Mouse (Mus musculus) kidney, postnatal 25 days (tissue): Measurements from ENCODE around the gene Rnasel.
"Not testable (repeated sequence)": the region's sequence is repeated elsewhere in the genome, so short reads cannot be mapped to it uniquely, and the experiment has no call there.

Source experiments
- DNase-seq, 2 experiments: peaks; one replicate each; pipeline ENCODE4 v3.0.0; 2021; ENCODE audit warnings: mixed read lengths in 2 of 2

Gene Rnasel

GRCm38 (mm10) chr1:153737101-153738085 lies 11.8 kb upstream of the Rnasel start:
- no peak for DNase-seq

GRCm38 (mm10) chr1:153739437-153740015 lies 9.7 kb upstream of the Rnasel start:
- DNase-seq = no peak

DNA sequence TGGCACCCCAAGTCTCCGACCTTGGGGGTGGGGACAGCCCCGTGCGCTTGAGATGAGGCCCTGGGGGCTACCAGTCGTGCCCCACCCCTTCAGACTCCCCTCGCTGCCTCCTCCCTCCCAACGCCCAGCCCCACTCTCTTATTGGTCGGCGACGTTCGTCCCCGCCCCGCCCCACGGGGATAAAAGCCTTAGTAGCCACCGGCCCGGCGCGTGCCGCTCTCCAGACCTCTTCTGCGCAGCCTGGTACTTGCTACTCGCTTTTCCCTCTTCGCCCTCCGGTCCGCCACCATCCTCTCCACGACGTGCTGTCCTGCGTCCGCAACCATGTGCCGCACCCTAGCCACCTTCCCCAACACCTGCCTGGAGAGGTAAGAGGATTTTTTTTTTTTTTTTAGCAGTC lies 9.1 kb upstream of the Rnasel start, which contains the start of gene Rgs16:
Gene Rgs16, plus strand, starts transcription at position 205 of the 400 bp plus-strand sequence.
- peak; percentile 81 to 88 for DNase-seq

GRCm38 (mm10) chr1:153740775-153741400 lies 8.3 kb upstream of the Rnasel start:
- DNase-seq = no peak

GRCm38 (mm10) chr1:153741551-153742316 lies 7.5 kb upstream of the Rnasel start:
- no peak for DNase-seq

DNA sequence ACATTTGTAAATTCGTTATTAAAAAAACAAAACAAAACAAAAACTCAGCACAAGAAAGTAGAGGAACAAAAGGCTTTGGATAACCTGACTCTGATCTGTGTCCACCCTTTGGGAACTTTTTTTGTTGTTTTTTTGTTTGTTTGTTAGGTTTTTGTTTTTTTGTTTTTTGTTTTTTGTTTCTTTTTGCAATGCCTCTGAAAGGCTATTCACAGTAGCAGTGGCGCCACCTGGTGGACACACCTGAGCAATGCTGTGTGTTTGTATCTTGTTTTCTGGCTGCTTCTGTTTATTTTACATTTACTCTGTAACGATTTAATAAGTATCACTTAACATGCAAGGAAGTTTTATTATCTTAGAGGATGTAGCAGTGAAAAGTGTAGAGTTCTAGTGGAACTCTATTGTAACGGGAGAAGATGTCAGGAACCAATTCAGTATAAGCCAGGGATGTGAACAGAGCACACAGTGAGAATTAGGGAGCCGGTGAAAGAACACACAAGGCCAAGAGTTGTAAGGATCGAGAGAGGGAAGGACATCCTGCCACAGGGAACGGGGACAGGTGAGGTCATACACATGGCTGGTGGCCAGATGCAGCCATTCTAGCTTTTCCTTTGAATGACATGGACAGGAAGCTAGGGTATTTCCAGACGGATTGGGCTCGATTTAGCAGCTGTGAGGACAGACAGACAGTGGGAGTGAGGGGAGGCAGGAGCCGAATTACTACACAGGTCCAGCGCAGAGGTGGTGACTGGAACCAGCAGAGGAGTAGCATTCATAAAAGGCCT lies 6.7 kb upstream of the Rnasel start:
- DNase-seq = peak; percentile 79 to 90

DNA sequence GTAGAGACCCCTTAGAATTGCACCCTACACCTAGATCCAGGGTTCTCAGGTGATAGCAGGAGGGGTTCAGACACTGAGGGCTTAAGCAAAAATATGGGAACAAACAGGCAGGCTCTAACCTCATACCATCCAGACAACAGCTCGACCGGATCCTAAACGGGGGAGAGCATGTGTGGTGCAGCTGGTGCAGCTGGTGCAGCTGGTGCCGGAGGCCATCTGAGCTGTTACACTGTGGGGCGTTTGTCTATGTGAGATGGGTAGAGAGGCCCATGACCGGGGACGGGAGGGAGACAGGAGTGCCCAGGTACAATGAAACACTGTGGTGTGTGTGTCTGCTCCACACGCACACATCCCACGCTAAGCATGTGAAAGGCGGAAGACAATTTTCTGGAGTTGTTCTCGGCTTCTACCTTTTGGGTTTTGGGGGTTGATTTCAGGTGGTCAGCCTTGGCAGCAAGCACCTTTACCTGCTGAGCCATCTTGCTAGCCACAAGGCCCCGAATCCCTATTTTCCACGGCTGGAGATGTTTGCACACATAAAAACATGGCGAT lies 3.0 kb upstream of the Rnasel start:
- DNase-seq = peak in 1 of 2 experiments; percentile 23

GRCm38 (mm10) chr1:153746728-153747127 lies 2.5 kb upstream of the Rnasel start:
- peak; percentile 65 to 79 for DNase-seq

GRCm38 (mm10) chr1:153747861-153748530 lies 1.2 kb upstream of the Rnasel start:
- DNase-seq = peak in 1 of 2 experiments; percentile 30

DNA sequence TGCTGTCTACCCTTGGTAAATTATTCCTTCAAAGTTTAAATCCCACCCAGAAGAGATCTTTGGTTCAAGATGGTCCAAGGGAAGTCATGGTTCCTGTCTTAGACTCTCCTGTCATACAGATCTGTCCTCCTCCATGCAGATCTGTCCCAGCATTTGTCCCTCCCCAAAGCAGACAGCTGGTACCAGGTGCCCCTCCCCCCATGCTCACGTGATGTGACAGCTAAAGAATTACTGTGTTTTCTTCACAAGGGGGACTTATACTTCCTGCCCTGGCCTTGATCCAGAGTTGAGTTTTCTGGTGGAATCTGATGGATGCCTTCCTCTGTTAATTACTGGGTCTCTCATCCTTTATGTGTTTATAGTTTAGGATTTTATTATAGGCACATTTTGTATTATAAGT lies 677 bp upstream of the Rnasel start:
- DNase-seq = peak; percentile 77 to 79

DNA sequence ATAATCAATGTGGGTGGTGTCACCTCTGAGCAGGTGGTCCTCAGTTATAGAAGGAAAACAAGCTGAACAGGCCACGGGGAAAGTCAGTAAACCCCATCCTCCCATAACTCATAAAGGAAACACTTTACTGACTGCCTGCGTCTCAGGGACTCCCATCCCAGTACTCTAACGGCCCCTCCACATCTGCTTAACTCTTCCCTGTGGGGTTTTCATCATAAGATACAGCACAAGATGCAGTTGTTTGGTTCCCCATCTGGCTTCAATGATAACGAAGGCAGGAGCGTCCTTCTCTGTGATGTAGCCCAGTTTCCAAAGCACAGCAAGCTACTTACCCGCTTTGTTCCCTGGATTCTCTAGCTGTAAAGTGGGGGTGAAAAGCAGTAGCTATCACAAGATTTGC lies 828 bp downstream of the Rnasel start:
- DNase-seq = no peak

DNA sequence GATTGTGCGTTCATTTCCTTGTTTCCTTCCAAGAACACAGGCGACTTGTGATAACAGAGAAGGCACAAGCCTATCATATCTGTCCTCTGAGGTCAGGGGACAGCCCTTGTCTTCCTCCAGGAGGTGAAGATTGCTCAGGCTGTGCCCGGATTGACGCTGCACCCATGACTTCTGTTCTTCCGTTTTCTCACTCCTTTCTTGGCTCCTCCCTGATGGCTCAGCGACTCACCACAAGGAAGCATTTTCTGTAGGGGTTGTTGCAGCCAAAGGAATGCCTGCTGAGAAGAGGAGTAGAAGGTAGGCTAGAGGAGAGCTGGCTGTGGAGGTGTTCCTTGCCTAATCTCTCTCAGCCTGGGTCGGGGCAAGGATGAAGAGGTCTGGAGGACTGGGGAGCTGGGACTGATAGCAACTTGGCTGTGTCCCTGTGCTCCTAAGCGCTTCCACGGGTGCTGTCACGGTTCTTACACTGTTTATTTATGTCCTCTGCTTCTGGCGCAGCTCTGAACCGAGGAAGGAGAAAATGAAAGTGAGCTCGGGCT lies 2.6 kb downstream of the Rnasel start:
- peak; percentile 25 to 49 for DNase-seq

DNA sequence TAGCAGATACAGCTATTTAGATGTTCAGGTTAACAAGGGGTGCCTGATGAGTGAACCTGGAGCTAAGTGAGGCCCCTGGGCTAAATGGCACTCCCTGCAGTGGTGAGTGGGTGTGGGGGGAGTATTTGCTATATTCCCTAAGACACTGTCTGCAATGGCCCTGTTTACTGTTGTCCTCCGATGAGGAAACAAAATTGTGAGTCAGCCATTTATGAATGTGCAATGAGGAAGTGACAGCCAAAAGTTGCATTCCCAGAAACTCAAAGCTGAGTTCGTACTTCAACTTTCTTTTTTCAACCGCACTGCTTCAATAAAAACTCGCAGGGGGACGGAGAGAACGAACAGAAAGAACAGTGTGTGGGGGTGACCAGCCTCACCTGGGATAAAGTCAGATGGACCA lies 3.3 kb downstream of the Rnasel start:
- DNase-seq = peak in 1 of 2 experiments; percentile 29

DNA sequence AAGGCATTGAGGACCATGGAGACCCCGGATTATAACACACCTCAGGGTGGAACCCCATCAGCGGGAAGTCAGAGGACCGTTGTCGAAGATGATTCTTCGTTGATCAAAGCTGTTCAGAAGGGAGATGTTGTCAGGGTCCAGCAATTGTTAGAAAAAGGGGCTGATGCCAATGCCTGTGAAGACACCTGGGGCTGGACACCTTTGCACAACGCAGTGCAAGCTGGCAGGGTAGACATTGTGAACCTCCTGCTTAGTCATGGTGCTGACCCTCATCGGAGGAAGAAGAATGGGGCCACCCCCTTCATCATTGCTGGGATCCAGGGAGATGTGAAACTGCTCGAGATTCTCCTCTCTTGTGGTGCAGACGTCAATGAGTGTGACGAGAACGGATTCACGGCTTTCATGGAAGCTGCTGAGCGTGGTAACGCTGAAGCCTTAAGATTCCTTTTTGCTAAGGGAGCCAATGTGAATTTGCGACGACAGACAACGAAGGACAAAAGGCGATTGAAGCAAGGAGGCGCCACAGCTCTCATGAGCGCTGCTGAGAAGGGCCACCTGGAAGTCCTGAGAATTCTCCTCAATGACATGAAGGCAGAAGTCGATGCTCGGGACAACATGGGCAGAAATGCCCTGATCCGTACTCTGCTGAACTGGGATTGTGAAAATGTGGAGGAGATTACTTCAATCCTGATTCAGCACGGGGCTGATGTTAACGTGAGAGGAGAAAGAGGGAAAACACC lies 4.7 kb downstream of the Rnasel start:
- peak in 1 of 2 experiments; percentile 31 for DNase-seq

DNA sequence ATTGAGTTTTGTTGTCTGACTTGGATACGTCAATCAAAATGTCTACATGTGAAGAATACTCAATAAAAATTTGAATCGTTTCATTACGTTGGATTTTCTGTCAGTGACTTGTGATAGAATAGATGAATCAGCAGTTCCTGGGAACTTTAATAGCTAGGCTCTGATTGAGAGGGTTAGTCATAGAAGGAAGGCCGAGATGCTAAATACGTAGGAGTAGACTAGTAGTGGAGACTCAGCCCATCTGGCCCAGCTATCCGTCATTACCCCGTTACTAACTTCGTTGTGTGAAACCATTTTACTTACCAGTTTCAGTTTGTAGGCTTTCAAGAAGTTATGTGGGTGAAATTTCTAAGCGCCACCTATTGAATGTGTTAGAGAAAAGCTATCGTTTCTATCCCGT lies 14.9 kb downstream of the Rnasel start:
- DNase-seq = no peak

GRCm38 (mm10) chr1:153766298-153766697 lies 17.1 kb downstream of the Rnasel start:
- DNase-seq = no peak

DNA sequence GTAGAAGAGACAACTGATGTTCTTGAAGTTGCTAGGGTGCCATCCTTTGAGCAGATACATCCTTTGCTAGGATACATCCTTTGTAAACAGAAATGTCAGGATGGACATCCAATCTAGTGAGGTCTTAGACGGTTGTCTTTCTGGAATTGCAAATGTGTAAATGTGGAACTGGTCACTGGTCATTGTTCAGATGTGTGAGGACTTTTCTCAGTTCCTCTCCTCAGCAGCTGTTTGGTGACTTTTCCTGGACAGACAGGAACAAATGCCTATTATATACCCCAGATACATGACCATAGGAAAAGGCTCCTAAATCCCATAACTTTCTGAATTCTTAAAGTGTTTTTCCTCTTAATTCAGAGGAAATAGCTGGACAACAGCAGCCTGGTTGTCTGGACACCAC lies 18.1 kb downstream of the Rnasel start:
- DNase-seq = no peak

GRCm38 (mm10) chr1:153768465-153768864 lies 19.2 kb downstream of the Rnasel start:
- no peak for DNase-seq

DNA sequence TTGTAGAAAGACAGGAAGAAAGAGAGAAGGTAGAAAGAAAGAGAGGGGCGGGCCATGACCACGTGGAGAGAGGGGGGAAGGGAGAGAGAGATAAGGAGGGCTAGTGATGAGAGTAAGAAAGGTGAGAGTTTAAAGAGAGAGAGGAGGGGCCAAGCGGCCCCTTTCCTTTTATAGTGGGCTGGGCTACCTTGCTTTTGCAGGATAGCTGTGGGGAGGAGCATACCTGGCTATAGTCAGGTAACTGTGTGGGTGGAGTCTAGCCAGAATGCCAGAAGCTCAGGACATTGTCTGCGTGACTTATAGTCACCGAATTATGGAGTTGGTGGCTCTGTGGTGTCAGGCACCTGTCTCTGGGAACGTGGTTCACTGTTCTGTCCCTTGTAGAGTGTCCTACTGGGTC lies 20.3 kb downstream of the Rnasel start:
- not testable (repeated sequence) for DNase-seq
